Mouse (Mus musculus) brain, embryonic 14.5 days (tissue): ENCODE measurements around the gene Megf11. TPM values are rescaled to one million over a fixed set of nuclear protein-coding genes. Genes with fewer than 3 reads are reported as not detected.
"Not testable (repeated sequence)": the region's sequence is repeated elsewhere in the genome, so short reads cannot be mapped to it uniquely, and the experiment has no call there.

ENCODE experiments used
- DNase-seq: peaks from one replicate; pipeline ENCODE4 v3.0.0-alpha.2; 2011; ENCODE audit warnings: low read depth
- CTCF ChIP-seq: fragments of 200-500 bp; IDR thresholded peaks from 2 replicates; pipeline ENCODE4 v1.5.1; 2012; ENCODE audit warnings: inconsistent platforms, mild to moderate bottlenecking, moderate library complexity, borderline replicate concordance; ENCODE audit not compliant: insufficient read depth, insufficient read length; ENCODE audit errors: extremely low read depth
- POLR2A ChIP-seq: fragments of 200-500 bp; IDR thresholded peaks from 2 replicates; pipeline ENCODE4 v1.6.1; 2012; ENCODE audit warnings: mild to moderate bottlenecking, inconsistent platforms, borderline replicate concordance; ENCODE audit not compliant: poor library complexity, insufficient read depth, insufficient read length, severe bottlenecking; ENCODE audit errors: extremely low read depth
- polyA plus RNA-seq: library from polyadenylated mRNA; depleted of rRNA; stranded (reverse); fragments of >200 nt; gene quantifications from 2 replicates; pipeline ENCODE4 v1.2.3, GENCODE M21; 2012

Megf11 gene
- polyA plus RNA-seq, 1 experiment = 16.5 TPM

GRCm38 (mm10) chr9:64474142-64474541 lies 88.7 kb downstream of the Megf11 start:
- peak; percentile 55 for DNase-seq
- TF ChIP-seq CTCF (no peak), POLR2A (no peak)

- TF ChIP-seq POLR2A (no peak), CTCF (no peak)
- DNase-seq = peak; percentile 79
Measured at GRCm38 (mm10) chr9:64475942-64476341, 90.5 kb downstream of the Megf11 start.

- not testable (repeated sequence) for DNase-seq
Measured at GRCm38 (mm10) chr9:64477397-64477796, 92.0 kb downstream of the Megf11 start.

GRCm38 (mm10) chr9:64482126-64482525 lies 96.7 kb downstream of the Megf11 start:
- DNase-seq = no peak

GRCm38 (mm10) chr9:64487377-64487776 lies 102.0 kb downstream of the Megf11 start:
- TF ChIP-seq CTCF (no peak), POLR2A (no peak)
- no peak for DNase-seq

More at GRCm38 (mm10) chr9:64482126-64482525, 96.7 kb downstream of the Megf11 start:
- no peak for TF ChIP-seq CTCF
- TF ChIP-seq POLR2A = no peak

GRCm38 (mm10) chr9:64494647-64495046 lies 109.2 kb downstream of the Megf11 start:
- DNase-seq = peak; percentile 42
- no peak for TF ChIP-seq POLR2A
- no peak for TF ChIP-seq CTCF

GRCm38 (mm10) chr9:64498929-64499328 lies 113.5 kb downstream of the Megf11 start:
- TF ChIP-seq CTCF = no peak
- TF ChIP-seq POLR2A = no peak
- DNase-seq = peak; percentile 92

GRCm38 (mm10) chr9:64501211-64501610 lies 115.8 kb downstream of the Megf11 start:
- TF ChIP-seq POLR2A (no peak), CTCF (no peak)
- no peak for DNase-seq

GRCm38 (mm10) chr9:64503996-64504395 lies 118.6 kb downstream of the Megf11 start:
- DNase-seq = peak; percentile 35
- no peak for TF ChIP-seq CTCF
- TF ChIP-seq POLR2A = no peak

- DNase-seq = no peak
- TF ChIP-seq CTCF (no peak), POLR2A (no peak)
Measured at GRCm38 (mm10) chr9:64504456-64504855, 119.0 kb downstream of the Megf11 start.

GRCm38 (mm10) chr9:64504921-64505320 lies 119.5 kb downstream of the Megf11 start:
- DNase-seq = peak; percentile 80

GRCm38 (mm10) chr9:64506440-64507206 lies 121.2 kb downstream of the Megf11 start:
- TF ChIP-seq CTCF (no peak), POLR2A (no peak)
- peak; percentile 88 for DNase-seq

More at GRCm38 (mm10) chr9:64504921-64505320, 119.5 kb downstream of the Megf11 start:
- TF ChIP-seq CTCF = no peak
- TF ChIP-seq POLR2A = no peak

GRCm38 (mm10) chr9:64507207-64507517 lies 121.7 kb downstream of the Megf11 start:
- no peak for DNase-seq
- TF ChIP-seq POLR2A (no peak), CTCF (no peak)

GRCm38 (mm10) chr9:64507995-64508394 lies 122.6 kb downstream of the Megf11 start:
- DNase-seq = peak; percentile 55
- no peak for TF ChIP-seq POLR2A
- peak; percentile 57 for TF ChIP-seq CTCF
